Mouse (Mus musculus) kidney, postnatal 14 days (tissue): ENCODE results near the gene Dbn1.

Experiments
- DNase-seq: peaks from one replicate; pipeline ENCODE4 v3.0.0; 2022; ENCODE audit warnings: mixed read lengths

The Dbn1 gene

DNA sequence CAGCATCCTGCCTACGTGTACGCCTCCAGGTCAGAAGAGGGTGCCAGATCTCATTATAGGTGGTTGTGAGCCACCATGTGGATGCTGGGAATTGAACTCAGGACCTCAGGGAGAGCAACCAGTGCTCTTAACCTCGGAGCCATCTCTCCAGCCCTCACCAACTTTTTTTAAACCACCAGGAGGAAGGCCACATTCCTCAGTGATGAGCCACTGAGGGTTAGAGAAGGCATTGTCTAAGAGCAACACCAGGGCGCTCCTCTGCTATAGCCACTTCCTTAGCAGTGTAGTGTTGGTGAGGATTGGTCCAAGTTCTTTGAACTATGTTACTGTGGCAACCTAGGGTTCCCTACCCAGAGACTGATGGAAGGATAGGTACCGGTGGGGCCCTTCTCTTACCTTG, 12.2 kb downstream of the Dbn1 start:
- DNase-seq = no peak

DNA sequence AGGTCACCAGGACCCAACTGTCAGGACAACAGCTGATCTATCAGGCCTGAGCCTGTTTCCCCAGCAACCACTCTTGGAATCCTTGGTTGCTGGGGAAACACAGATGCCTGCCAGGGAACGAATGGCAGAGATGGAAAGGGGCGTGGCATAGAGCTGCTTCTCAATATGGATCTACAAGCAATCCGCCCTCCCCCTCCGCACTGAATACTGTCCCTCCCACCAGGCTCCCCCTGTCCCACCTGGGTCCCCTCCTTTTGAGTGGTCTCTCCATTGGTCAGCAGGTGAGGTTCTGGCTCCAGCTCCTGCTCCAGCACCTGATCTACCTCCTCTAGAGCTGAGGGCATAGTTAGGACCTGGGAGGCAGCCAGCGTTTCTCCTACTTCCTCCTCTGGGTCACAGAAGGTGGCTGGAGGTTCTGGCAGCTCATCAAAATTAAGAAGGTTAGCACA, 13.3 kb downstream of the Dbn1 start:
- no peak for DNase-seq

DNA sequence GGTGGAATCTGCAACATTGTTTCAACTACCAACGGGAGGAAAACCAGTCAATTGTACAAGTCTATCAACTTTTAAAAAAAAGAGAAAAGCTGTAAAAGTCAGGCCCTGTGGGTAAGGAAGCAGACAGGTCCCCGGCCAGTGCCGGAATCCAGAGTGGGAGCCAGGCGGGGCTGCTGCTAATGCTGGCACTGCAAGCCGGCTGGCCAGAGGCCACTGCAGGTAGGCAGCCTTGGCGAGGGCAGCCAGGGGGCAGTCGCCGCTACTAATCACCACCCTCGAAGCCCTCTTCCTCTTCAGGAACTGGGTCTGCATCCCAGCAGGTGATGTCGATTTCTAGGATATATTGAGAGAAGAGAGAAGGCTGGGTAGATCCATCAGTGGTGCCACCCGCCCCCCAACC, 13.9 kb downstream of the Dbn1 start:
- DNase-seq = no peak

DNA sequence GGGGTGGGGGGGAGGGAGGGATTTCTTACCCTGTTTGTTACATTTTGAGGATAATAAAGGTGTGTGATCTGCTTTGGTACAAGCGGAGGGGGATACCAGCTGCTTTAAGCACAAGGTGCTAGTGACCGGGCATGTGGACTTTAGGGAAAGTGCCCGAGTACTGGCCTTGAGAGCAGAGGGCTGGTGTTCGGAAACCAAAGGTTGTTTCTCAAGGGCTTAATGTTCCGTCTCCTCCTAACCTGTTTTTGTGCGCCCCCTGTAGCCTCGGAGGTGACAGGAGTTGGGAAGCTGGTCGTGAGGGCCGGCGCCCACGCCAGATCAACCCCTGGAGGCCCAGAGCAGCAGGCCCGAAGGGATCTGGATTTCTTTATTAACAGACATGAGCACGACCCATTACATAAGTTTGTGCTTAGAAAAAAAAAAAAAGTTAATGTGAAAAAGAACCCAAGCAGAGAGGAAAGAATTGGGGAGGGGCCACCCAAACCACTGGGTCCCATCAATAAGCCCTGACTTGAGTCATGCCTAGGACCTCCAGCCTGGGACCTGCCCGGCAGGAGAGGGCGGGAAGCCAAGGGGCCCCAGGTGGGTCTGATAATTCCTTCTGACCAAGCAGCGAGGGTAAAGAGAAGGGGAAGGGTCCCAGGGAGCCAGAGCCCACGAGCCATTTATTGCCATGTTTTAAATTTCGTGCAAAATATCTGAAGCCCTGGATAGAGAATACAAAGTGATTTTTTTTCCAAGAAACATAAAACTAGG, 14.7 kb downstream of the Dbn1 start:
- DNase-seq = no peak

DNA sequence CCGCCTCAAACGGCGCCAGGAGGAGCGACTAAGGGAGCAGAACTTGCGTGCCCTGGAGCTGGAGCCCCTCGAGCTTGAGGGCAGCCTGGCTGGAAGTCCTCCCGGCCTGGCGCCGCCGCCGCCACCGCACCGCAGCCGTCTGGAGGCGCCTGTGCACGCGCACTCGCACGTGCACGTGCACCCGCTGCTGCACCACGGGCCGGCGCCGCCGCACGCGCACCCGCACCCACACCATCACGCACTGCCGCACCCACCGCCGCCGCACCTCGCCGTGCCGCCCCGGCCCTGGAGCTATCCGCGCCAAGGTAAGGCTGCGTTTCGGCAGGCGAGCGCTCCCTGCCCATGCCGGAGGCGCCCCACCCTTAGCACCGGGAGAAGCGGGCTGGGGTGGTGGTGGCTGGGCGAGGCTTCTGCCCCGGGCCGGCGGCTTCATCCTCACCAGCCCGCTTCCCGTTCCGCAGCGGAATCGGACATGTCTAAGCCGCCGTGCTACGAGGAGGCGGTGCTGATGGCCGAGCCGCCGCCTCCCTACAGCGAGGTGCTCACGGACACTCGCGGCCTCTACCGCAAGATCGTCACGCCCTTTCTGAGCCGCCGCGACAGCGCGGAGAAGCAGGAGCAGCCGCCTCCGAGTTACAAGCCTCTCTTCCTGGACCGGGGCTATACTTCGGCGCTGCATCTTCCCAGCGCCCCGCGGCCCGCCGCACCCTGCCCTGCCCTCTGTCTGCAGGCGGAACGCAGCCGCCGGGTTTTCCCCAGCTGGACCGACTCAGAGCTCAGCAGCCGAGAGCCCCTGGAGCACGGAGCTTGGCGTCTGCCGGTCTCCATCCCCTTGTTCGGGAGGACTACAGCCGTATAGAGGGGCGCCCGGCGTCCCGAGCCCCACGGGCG, 15.5 kb downstream of the Dbn1 start:
- peak; percentile 64 for DNase-seq

DNA sequence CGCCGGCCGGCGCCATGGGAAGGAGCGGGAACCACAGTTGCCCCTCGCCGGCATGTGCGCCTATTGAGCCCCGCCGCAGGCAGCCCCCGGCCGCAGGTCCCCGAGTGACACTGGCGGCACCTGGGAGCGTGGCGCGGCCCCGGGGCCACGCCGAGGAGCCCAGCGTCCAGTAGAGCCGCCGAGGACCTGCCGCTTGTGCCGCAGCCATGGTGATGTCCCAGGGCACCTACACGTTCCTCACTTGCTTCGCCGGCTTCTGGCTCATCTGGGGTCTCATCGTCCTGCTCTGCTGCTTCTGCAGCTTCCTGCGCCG, 16.1 kb downstream of the Dbn1 start:
- DNase-seq = no peak

DNA sequence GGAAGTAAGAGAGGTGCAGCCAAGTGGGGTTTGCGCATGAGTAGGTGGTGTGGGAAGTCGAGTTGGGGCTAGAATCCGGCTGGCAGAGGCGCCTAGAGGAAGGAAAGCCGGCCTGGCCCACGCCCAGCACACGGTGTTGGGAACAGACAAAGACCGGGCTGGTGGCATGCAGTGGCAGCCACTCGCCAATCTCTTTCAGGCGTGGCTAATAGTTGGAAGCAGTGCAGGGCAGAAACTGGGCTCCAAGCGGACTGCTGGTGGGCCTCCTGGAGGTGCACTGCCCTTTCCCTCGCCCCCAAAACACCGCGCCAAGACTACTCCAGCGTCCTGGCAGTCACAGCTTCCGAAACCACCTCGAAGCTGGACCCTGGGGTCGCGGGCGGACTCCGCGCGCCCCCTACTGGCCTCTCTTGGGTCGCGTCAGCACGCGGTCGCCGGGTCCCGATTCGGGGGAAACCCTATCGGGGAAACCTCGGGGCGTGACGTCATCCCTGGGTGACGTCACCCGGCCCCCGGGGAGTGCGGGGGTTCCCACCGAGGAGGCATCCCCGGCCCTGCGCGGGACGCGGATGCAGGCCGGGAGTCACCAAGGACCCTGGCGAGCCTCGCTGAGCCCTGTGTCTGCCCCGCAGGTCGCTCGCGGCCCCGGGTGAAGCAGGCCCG, 16.6 kb downstream of the Dbn1 start:
- peak; percentile 91 for DNase-seq

DNA sequence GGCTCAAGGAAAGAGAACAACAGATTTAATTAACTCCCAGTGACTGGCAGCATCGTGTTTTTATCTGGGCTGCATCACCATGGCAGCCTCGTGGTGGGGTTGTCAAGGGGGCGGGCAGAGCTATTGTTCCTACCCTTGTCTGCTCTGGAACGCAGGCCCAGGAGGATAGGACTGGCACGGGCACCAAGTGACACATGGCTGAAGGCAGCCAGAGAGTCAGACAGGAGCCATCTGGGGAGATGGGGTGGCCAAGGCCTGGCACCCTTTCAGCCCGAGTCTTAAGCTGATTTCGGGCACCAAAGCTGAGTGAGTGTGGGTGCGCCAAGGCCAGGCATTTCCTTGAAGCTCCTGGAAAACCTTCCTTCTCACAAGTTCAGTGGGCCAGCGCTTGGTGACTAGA, 17.5 kb downstream of the Dbn1 start:
- no peak for DNase-seq

DNA sequence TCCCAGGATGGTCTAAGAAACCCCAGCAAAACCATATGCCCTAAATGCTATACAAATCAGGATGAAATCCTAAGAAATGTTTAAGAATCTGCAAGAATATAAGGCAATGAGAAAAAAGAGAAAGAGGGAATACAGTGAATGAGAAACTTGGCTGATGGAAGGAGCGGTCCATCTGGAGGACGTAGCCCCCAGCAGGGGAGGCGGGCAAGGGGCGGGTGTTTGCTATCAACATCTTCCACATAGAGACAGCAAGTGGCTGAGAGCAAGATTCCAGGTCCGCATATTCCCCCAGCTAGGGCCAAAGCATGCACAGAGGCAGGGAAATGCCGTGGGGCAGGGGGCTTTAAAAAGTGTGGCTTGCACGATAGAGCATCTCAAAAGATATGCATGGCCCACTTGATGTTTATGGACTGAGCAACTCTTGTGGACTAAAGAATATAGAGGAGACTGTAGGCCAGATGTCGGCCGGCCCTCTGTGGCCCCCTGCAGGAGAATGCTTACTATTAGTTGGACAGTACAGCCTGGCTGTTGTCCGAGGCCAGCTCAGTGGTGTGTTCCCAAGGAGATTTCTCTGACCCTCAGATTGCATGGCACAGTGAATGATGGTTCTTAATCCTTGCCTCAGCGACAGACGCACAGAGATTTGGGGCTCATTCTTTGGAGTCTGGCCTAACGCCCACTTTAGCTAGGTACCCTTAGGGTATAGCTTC, 18.9 kb downstream of the Dbn1 start:
- DNase-seq = peak; percentile 64

DNA sequence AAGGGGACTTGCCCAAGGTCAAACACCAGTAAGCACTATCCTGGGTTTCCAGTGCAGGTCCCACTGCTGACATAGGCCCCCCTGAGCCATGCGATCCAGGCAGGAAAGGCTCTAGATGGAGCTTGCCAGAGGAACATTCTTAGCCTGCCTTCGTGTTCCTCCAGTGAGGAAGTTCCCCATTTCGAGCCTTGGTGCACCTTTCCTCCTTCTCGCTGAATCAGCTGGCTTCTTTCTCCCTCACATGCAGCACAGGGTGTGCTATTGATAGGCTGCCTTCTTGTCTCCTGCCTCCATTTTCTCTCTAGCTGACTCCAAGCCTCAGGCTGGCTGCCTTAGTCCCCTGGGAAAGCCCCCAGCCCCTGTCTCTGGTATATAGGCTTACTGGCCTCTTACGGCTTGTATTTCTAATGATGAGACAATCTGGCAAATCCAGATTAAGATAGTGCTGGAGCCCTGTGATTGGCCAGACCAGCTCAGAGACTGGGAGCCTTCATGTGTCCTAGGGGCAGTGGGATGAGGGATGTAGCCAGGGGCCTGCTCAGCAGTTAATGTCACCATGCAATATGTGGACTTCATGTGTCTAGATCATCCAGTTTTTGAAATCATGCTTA, 22.0 kb downstream of the Dbn1 start:
- DNase-seq = no peak

DNA sequence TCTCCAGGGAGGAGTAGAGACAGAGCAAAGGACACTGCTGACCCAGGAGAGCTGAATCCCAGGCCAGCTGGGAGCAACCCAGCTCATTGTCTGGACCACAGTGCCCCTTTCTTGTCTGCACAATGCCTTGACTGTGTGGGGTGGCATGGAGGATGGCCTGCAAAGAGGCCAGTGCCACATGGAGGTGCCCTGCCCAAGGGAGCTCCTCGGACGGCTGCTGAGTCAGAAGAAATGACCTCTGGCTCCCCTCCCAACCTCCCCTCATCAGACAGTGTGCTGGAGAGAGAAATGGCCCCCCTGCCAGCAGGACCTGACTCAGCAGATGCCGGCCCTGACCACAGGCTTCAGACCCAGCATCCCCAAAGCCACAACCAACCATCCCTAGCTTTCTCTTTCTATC, 22.7 kb downstream of the Dbn1 start:
- DNase-seq = no peak

DNA sequence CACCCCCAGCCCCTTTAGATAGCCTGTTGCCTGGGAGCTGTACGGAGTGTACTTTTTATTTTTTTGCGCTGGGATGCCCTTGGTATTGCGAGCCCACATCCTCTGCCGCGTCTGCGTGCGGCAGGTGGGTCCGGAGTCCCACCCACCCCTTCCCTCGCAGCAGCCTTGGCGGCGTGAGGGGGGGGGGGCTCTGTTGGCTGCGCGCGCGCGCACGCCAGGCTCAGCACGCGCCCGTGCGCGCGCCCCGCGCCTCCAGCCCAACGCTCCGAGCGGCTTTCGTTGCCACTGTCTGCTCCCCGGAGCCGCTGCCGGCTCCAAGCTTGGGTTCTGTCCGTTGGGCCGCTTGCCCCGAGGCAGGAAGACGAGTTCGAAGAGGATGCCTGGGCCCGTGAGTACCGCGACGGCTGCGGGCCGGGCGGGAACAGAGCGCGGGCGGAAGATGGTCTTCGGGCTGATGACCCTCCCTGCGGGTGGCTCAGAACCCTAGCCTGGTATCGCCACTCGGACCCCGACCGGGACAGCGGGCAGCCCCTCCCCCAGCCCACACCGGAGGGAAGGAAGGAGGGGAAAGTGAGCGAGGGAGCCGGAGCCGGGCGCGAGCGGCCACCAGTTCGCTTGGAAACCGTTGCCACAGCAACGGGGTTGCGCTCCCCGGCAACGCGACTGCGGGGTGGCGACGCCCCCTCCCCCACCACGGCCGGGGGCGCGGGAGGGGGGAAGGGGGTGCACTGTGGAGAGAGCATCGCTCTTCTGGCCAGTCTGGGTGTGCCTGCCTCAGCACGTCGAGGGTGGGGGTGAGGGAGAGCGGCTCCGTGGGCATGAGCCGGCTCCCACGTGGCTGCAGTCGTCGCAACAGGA, 23.7 kb downstream of the Dbn1 start, which contains the start of gene Prr7:
Gene Prr7, plus strand, starts transcription at position 241 of the 858 bp plus-strand sequence.
- DNase-seq = peak; percentile 55

DNA sequence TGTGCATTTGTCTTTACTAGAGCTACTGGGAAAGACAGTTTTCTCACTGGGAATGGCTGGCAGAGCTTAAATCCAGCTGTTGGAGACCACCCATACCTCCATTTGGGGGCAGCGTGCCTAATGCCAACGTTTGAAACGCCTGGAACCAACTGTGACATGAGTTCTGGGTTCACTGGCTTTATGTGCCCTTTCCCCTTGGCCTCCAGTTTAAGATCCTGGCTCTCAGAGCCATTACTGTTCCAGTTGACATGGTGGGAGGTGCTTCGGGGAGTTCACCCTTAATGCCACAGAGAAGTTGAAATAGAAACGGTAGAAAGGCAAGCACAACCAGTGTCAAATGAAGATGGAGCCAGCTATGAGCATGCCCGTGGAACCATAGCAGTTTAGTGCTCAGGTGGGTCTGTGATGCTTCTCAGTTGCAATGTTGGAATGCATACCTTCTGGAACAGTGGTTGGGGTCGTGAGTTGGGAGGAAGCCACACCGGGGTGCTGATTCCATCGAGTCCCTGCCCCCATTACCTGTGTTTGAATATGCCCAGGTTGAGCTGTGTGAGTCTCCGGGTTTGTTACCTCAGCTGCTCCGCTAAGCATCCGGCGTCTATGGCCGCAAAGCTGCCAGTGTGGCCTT, 24.4 kb downstream of the Dbn1 start:
- DNase-seq = no peak

DNA sequence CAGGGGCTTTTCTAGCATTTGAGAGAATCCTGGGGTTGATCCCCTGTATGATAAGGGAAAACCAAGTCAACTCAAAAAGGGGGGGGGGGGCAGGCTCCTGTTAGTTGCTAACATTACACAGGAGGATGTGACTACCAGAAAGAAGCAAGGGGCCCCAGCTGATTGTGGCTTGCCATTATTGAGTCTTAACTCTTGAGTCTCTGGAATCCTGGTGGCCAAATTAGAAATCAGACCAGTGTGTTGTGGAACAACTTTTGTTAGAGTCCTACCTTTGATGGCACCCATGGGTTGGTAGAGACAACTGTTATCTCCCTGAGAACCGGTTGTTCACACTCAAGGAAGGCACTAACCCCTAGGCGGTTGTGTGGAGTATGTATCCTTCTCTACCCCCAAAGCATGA, 24.9 kb downstream of the Dbn1 start:
- DNase-seq = no peak

DNA sequence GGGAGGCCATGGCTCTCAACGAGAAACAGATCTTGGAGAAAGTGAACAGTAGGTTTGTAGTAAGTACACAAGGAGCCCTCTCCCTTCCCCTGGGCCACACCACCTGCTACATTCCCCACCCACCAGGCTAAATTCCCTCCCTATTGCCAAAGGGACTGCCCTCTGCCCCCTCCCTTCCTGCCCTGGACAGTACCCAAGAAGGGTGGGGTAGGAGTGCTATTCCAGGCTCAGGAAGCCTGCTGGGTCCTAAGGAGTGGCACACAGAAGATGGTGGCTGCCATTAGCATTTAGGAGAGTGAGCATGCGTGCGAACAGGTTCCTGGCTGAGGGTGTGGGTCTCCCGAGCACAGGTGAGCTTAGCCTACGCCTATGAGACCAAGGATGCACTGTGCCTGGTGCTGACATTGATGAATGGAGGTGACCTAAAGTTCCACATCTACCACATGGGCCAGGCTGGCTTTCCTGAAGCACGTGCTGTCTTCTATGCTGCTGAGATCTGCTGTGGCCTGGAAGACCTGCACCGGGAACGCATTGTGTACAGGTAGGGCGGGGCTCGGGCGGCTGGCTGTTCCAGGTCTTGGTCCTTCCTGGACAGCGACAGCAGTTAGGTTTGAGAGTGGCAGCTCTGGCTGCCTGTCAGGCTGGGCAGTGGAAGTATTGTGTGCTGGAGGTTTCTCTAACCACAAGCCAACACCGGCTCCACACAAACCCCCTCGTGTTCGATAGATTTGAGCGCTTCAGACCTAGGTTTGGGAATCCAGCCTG, 35.9 kb downstream of the Dbn1 start:
- DNase-seq = peak; percentile 53

DNA sequence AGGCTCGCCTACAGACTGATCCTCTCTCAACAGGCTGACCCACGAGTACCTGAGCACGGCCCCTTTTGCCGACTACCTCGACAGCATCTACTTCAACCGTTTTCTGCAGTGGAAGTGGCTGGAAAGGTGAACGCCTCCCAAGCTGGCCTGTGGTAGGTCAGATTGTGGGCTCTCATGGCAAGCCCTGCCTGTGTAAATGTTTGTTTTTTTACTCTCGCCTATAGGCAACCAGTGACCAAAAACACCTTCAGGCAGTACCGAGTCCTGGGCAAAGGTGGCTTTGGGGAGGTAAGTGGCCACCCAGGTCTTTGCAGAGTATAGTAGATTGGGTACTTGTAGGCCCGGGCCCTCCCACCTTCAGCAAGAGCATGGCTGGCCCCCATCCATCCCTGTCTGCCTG, 36.6 kb downstream of the Dbn1 start:
- no peak for DNase-seq

DNA sequence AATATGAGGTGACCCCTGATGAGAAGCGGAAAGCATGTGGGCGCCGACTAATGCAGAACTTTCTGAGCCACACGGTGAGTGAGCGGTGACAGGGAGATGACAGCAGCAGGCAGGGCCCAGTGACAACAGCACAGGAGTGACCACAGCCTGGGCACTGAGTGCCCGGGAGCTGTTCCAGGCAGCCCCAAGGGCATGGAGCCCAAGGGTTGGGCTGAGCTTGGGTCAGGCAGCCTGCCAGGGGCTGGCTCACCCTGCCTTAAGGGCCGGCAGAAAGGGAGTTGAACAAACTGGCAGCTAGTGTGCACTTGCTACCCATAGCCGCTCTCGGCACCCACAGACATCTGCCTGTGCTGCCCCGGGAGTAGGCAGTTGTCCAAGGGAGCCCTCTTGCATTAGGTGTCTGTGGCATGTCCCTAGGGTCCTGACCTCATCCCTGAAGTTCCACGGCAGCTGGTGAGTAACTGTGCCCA, 37.4 kb downstream of the Dbn1 start:
- DNase-seq = no peak

DNA sequence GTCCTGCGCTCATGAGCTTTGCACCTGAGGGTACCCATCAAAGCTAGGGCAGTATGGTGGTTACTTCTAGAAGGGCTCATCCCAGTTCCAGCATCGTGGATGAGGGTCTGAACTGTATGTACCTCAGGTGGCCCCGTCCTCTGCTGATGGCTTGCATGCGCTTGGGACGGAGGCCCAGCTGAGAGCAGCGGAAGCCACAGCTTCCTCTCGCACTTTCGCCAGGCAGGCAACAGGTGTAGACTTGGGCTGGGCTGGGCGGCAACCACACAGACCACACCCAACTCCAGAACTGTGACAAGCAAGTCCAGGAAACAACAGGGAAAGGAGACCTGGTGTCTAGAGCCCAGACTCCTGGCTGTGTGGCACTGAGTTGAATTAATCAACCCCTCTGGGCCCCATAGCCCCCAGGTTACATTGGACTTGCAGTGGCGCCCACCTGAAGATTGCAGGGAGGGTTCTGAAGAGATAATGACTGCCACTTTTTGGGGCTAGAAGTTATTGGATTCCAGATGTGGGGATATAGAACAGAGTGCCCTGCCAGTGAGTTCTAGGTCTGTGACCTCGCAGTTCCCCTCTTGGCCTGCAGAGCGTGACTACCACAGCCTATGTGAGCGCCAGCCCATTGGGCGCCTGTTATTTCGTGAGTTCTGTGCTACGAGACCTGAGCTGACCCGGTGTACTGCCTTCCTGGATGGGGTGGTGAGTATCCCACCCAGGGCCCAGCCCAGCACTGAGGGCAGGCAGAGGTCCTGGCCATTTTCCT, 38.1 kb downstream of the Dbn1 start:
- DNase-seq = no peak

DNA sequence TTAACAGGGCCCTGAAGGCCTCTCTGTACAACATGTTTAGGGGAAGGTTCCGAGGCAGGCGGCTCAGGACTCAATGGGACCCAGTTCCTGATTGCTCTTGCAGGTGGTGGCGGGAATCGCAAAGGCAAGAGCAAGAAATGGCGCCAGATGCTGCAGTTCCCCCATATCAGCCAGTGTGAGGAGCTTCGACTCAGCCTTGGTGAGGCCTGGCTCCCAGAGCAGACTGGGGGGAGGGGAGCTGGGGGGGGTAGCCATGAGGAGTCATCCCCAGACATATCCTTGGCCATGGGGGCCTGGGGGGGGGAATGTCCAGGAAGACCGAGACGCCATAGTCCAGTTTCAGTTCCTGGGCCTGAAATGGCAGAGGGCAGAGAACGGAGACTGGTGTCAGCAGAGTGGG, 38.7 kb downstream of the Dbn1 start:
- DNase-seq = no peak
